Mouse (Mus musculus): ENCODE results near the gene 1810010D01Rik.

GRCm38 (mm10) chr7:145221841-145222689 lies 14.1 kb upstream of the 1810010D01Rik start:
- TF ChIP-seq HCFC1 (IDR thresholded peaks at IDR 0.05; ENCODE audit: borderline replicate concordance, insufficient read depth, low read length) (no peak), ZNF384 (IDR thresholded peaks at IDR 0.05; ENCODE audit: low read depth, low read length) (no peak)

Data from ES-E14 (cell line).